Mouse (Mus musculus): ENCODE data around the gene Crat. TPM values are rescaled to one million over a fixed set of nuclear protein-coding genes. Genes with fewer than 3 reads are reported as not detected.

Gene Crat
- polyA plus RNA-seq, 1 experiment from 2014 or later: 37.4 TPM

DNA sequence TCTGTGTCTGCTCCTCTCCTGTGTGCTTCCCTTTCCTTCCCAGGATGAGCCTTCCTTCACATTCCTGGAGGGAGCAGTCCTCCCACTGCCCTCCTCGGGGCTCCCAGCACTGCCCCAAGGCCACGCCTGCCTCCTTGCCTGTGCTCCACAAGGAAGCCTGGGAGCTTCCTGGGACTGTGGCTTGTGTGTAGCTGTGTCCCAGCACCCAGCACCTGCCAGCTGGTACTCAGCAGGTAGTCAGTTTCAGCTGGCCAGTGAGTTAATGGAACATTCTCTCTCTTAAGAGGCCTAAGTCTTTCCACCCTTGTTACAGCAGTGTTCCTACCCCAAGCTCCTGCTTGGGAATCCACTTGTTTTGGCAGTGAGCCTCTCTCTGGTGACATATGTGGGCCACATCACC is 12.8 kb downstream of the Crat start:
- no peak for ATAC-seq
- no peaks in the 10 kb centered on the region for H3K9me3 ChIP-seq (ENCODE audit: low read length)
- no peak overlapping the region for H3K4me3 ChIP-seq (ENCODE audit: low read depth, low read length)
- no peaks in the 10 kb centered on the region for H3K4me1 ChIP-seq (ENCODE audit: insufficient read depth, low read depth, low read length)
- DNase-seq (ENCODE audit: low spot score): no peak
- no peak for TF ChIP-seq EP300 (IDR thresholded peaks at IDR 0.05)
- TF ChIP-seq CTCF (IDR thresholded peaks at IDR 0.05): no peak
- no peak overlapping the region for H3K27ac ChIP-seq (ENCODE audit: low read length)
- 48% methylated on average over 2 of the region's 2 CpGs for WGBS
- H3K36me3 ChIP-seq (ENCODE audit: insufficient read depth, low read length): peaks cover 42% of the 10 kb centered on the region
- H3K27me3 ChIP-seq (replicated peaks; ENCODE audit: insufficient read depth, low read length): no peaks in the 10 kb centered on the region
- H3K9ac ChIP-seq (replicated peaks; ENCODE audit: low read depth): no peak overlapping the region
- no peak overlapping the region for H3K4me2 ChIP-seq (replicated peaks; ENCODE audit: low read depth, low read length)

DNA sequence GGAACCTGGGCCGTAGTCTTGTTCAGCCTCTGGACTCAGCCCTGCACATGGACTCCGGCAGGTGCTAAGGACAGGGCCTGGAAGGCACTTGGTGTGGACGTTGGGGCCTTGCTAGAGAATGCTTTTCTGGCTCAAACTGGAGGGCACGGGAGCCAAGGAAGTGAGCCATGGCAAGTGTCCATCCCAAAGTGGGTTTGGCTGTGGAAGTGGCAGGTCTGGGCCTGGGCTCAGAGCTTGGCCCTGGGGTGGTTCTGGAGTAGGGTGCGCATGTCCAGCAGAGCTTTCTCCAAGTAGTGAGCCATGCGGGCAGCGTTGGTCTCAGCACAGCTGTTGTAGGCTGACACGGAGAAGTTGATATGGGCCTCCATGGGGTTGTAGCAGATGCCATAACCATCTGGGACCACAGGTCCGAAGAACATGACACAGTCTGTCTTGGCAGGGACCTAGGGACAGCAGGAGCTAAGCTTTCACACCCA is 13.2 kb downstream of the Crat start:
- H3K36me3 ChIP-seq (ENCODE audit: insufficient read depth, low read length): peaks cover 42% of the 10 kb centered on the region

GRCm38 (mm10) chr2:30401581-30401980 is 14.0 kb downstream of the Crat start:
- 53% methylated on average over 1 of the region's 1 CpGs for WGBS
- ATAC-seq (no peak), DNase-seq (ENCODE audit: low spot score) (no peak)
- Histone ChIP-seq H3K36me3 (ENCODE audit: insufficient read depth, low read length) (peaks cover 41% of the 10 kb centered on the region), H3K4me2 (replicated peaks; ENCODE audit: low read depth, low read length) (no peak overlapping the region), H3K4me3 (ENCODE audit: low read depth, low read length) (no peak overlapping the region), H3K9ac (replicated peaks; ENCODE audit: low read depth) (no peak overlapping the region), H3K9me3 (ENCODE audit: low read length) (no peaks in the 10 kb centered on the region), H3K4me1 (ENCODE audit: insufficient read depth, low read depth, low read length) (no peaks in the 10 kb centered on the region), H3K27ac (ENCODE audit: low read length) (no peak overlapping the region), H3K27me3 (replicated peaks; ENCODE audit: insufficient read depth, low read length) (no peaks in the 10 kb centered on the region)
- TF ChIP-seq EP300 (IDR thresholded peaks at IDR 0.05) (no peak), CTCF (IDR thresholded peaks at IDR 0.05) (no peak)

More for the DNA sequence above, 13.2 kb downstream of the Crat start:
- no peak overlapping the region for H3K9ac ChIP-seq (replicated peaks; ENCODE audit: low read depth)
- 88% methylated on average over 9 of the region's 9 CpGs for WGBS
- no peak overlapping the region for H3K4me2 ChIP-seq (replicated peaks; ENCODE audit: low read depth, low read length)
- H3K27ac ChIP-seq (ENCODE audit: low read length): no peak overlapping the region
- no peak overlapping the region for H3K4me3 ChIP-seq (ENCODE audit: low read depth, low read length)
- TF ChIP-seq EP300 (IDR thresholded peaks at IDR 0.05) (no peak), CTCF (IDR thresholded peaks at IDR 0.05) (no peak)
- ATAC-seq (no peak), DNase-seq (ENCODE audit: low spot score) (no peak)
- H3K4me1 ChIP-seq (ENCODE audit: insufficient read depth, low read depth, low read length): no peaks in the 10 kb centered on the region
- H3K27me3 ChIP-seq (replicated peaks; ENCODE audit: insufficient read depth, low read length): no peaks in the 10 kb centered on the region
- no peaks in the 10 kb centered on the region for H3K9me3 ChIP-seq (ENCODE audit: low read length)

- Histone ChIP-seq H3K9ac (replicated peaks; ENCODE audit: low read depth) (no peak overlapping the region), H3K4me2 (replicated peaks; ENCODE audit: low read depth, low read length) (no peak overlapping the region), H3K4me3 (ENCODE audit: low read depth, low read length) (no peak overlapping the region), H3K27ac (ENCODE audit: low read length) (peak overlapping the region; percentile 71), H3K27me3 (replicated peaks; ENCODE audit: insufficient read depth, low read length) (no peaks in the 10 kb centered on the region), H3K36me3 (ENCODE audit: insufficient read depth, low read length) (peaks cover 37% of the 10 kb centered on the region), H3K9me3 (ENCODE audit: low read length) (no peaks in the 10 kb centered on the region), H3K4me1 (ENCODE audit: insufficient read depth, low read depth, low read length) (peaks cover 5% of the 10 kb centered on the region)
- peak; percentile 92 for ATAC-seq
- TF ChIP-seq EP300 (IDR thresholded peaks at IDR 0.05): no peak; the same call in 1 of the 2 replicates
- TF ChIP-seq CTCF (IDR thresholded peaks at IDR 0.05): peak; percentile 56
- 38% methylated on average over 20 of the region's 20 CpGs for WGBS
- peak; percentile 91 for DNase-seq (ENCODE audit: low spot score)
Measured at GRCm38 (mm10) chr2:30399191-30400171, 16.1 kb downstream of the Crat start.

DNA sequence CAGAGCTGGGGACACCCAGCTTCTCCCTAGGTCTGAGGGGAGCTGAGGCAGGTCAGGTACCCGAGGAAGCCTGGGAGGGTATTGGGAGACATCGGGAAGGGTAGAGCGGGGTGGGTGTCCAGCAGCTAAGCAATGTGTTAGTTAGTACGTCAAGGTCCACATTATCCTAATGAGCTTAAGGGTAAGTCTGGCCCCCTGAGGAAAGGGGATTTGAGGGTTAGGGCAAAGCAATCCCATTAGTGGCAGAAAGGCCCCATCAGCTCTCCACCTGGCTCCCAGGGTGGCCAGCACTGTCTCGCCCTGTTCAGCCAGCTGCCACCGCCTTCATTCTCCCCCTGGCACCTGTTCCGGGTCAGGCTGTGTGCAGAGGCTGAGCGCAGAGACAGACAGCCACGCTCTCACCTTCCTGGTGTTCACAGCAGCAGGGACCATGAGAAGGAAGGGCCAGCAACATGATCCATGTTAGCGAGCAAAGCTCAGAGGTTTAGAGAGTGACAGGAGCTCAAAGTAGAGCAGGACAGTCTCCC is 17.6 kb downstream of the Crat start:
- H3K4me3 ChIP-seq (ENCODE audit: low read depth, low read length): no peak overlapping the region
- 82% methylated on average over 10 of the region's 10 CpGs for WGBS
- no peaks in the 10 kb centered on the region for H3K9me3 ChIP-seq (ENCODE audit: low read length)
- peaks cover 28% of the 10 kb centered on the region; the same call in 1 of the 2 replicates for H3K36me3 ChIP-seq (ENCODE audit: insufficient read depth, low read length)
- H3K27me3 ChIP-seq (replicated peaks; ENCODE audit: insufficient read depth, low read length): no peaks in the 10 kb centered on the region
- no peak for DNase-seq (ENCODE audit: low spot score)
- H3K4me1 ChIP-seq (ENCODE audit: insufficient read depth, low read depth, low read length): peaks cover 16% of the 10 kb centered on the region
- TF ChIP-seq CTCF (IDR thresholded peaks at IDR 0.05) (no peak), EP300 (IDR thresholded peaks at IDR 0.05) (no peak)
- no peak overlapping the region for H3K4me2 ChIP-seq (replicated peaks; ENCODE audit: low read depth, low read length)
- no peak for ATAC-seq
- H3K9ac ChIP-seq (replicated peaks; ENCODE audit: low read depth): no peak overlapping the region
- H3K27ac ChIP-seq (ENCODE audit: low read length): peak overlapping the region; percentile 45; the same call in 1 of the 2 replicates

GRCm38 (mm10) chr2:30396246-30396645 is 19.4 kb downstream of the Crat start:
- Histone ChIP-seq H3K9me3 (ENCODE audit: low read length) (no peaks in the 10 kb centered on the region), H3K4me2 (replicated peaks; ENCODE audit: low read depth, low read length) (no peak overlapping the region), H3K4me3 (ENCODE audit: low read depth, low read length) (no peak overlapping the region), H3K4me1 (ENCODE audit: insufficient read depth, low read depth, low read length) (peaks cover 16% of the 10 kb centered on the region), H3K27ac (ENCODE audit: low read length) (peak overlapping the region; percentile 54), H3K9ac (replicated peaks; ENCODE audit: low read depth) (no peak overlapping the region), H3K27me3 (replicated peaks; ENCODE audit: insufficient read depth, low read length) (no peaks in the 10 kb centered on the region), H3K36me3 (ENCODE audit: insufficient read depth, low read length) (0 out of 2 replicates have a peak, but pooled peaks cover 19% of the 10 kb centered on the region)
- DNase-seq (ENCODE audit: low spot score) (no peak), ATAC-seq (no peak)
- WGBS: 71% methylated on average over 7 of the region's 7 CpGs
- TF ChIP-seq EP300 (IDR thresholded peaks at IDR 0.05): no peak
- TF ChIP-seq CTCF (IDR thresholded peaks at IDR 0.05): no peak
